Mouse (Mus musculus): ENCODE measurements around the gene Csf2rb2.

DNA sequence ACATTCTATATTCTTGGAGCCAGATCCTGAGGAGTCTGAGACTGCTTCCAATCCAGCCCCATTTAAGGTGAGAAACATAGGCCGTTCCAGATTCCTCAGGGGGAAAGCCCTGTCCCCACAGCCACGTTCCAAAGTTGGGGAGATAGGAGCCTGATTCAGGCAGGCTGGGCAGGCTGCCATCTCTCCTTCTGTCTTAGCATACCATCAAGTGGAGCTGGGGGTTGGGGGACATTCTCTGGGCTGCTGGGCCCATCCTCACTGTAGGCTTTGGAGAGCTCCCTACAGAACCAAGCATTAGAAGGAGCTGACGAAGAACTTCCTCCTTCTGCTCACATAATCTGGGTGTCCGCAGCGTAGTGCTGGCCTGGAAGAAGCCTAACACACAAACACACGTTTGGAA lies 61.7 kb downstream of the Csf2rb2 start:
- no peak for TF ChIP-seq CTCF (IDR thresholded peaks at IDR 0.05; ENCODE audit: control insufficient read depth, insufficient read depth, insufficient replicate concordance, low read depth, low read length)
- TF ChIP-seq POLR2A (IDR thresholded peaks at IDR 0.05; ENCODE audit: control insufficient read depth, low read depth, low read length), result no peak

All from testis, adult 2 months (tissue).